Mouse (Mus musculus) heart, embryonic 12.5 days (tissue): ENCODE results near the gene Iqch. TPM values are rescaled to one million over a fixed set of nuclear protein-coding genes. Genes with fewer than 3 reads are reported as not detected.

ENCODE experiments used
- ATAC-seq: fragments of 200-750 bp; cut with Nextera tagmentation; 2 replicates; pipeline ENCODE4 v1.8.0; 2017; ENCODE audit warnings: moderate TSS enrichment, moderate library complexity; ENCODE audit not compliant: insufficient number of reproducible peaks, low FRiP score
- H3K27ac ChIP-seq: fragments of 300-500 bp; sonication (generic); 2 replicates; pipeline ENCODE4 v1.5.1; 2016; ENCODE audit warnings: mild to moderate bottlenecking, moderate library complexity; ENCODE audit not compliant: poor library complexity, severe bottlenecking
- H3K27me3 ChIP-seq: fragments of 300-500 bp; sonication (generic); replicated peaks from 2 replicates; pipeline ENCODE4 v1.6.1; 2016; ENCODE audit warnings: mild to moderate bottlenecking, moderate library complexity
- H3K36me3 ChIP-seq: fragments of 300-500 bp; sonication (generic); 2 replicates; pipeline ENCODE4 v1.6.1; 2016; ENCODE audit warnings: mild to moderate bottlenecking, moderate library complexity
- H3K4me1 ChIP-seq: fragments of 300-500 bp; sonication (generic); replicated peaks from 2 replicates; pipeline ENCODE4 v1.6.1; 2016; ENCODE audit warnings: mild to moderate bottlenecking
- H3K4me2 ChIP-seq: fragments of 300-500 bp; sonication (generic); 2 replicates; pipeline ENCODE4 v1.6.1; 2016; ENCODE audit warnings: mild to moderate bottlenecking, moderate library complexity
- H3K4me3 ChIP-seq: fragments of 300-500 bp; sonication (generic); 2 replicates; pipeline ENCODE4 v1.5.1; 2016; ENCODE audit warnings: mild to moderate bottlenecking
- H3K9ac ChIP-seq: fragments of 300-500 bp; sonication (generic); 2 replicates; pipeline ENCODE4 v1.6.1; 2016; ENCODE audit warnings: mild to moderate bottlenecking, moderate library complexity
- H3K9me3 ChIP-seq: fragments of 300-500 bp; sonication (generic); replicated peaks from 2 replicates; pipeline ENCODE4 v1.6.1; 2016; ENCODE audit warnings: mild to moderate bottlenecking, moderate library complexity
- WGBS: fragments of 180-500 bp; shearing (Covaris S2); methylation state at CpG from one replicate; pipeline ENCODE4 v1.1.7; 2016; 5-methylcytosine and 5-hydroxymethylcytosine counted together
- polyA plus RNA-seq: library from polyadenylated mRNA; unstranded; fragments of >200 nt; fragmentation: Nextera tagmentation; extraction: Ambion mirVana; gene quantifications from 2 replicates; pipeline ENCODE4 v1.2.1, GENCODE M21; 2016

Gene Iqch
- polyA plus RNA-seq, 1 experiment from 2014 or later: 0.08 TPM

- Histone ChIP-seq H3K4me1 (peaks cover 12% of the 10 kb centered on the region; the same call in 1 of the 2 replicates), H3K36me3 (no peaks in the 10 kb centered on the region), H3K4me3 (no peak overlapping the region), H3K27ac (no peak overlapping the region), H3K9me3 (no peaks in the 10 kb centered on the region), H3K27me3 (no peaks in the 10 kb centered on the region), H3K9ac (no peak overlapping the region), H3K4me2 (no peak overlapping the region)
- WGBS: 52% methylated on average over 9 of the region's 9 CpGs
- ATAC-seq: no peak
Observed at GRCm38 (mm10) chr9:63532966-63533711, 69.2 kb downstream of the Iqch start.

- WGBS: 90% methylated on average over 2 of the region's 2 CpGs
- H3K9ac ChIP-seq: no peak overlapping the region
- H3K9me3 ChIP-seq: no peaks in the 10 kb centered on the region
- H3K4me3 ChIP-seq: no peak overlapping the region
- no peak for ATAC-seq
- peaks cover 3% of the 10 kb centered on the region; the same call in 1 of the 2 replicates for H3K4me1 ChIP-seq
- H3K4me2 ChIP-seq: no peak overlapping the region
- no peak overlapping the region for H3K27ac ChIP-seq
- H3K27me3 ChIP-seq: no peaks in the 10 kb centered on the region
- no peaks in the 10 kb centered on the region for H3K36me3 ChIP-seq
Observed at GRCm38 (mm10) chr9:63523937-63524253, 78.4 kb downstream of the Iqch start.

DNA sequence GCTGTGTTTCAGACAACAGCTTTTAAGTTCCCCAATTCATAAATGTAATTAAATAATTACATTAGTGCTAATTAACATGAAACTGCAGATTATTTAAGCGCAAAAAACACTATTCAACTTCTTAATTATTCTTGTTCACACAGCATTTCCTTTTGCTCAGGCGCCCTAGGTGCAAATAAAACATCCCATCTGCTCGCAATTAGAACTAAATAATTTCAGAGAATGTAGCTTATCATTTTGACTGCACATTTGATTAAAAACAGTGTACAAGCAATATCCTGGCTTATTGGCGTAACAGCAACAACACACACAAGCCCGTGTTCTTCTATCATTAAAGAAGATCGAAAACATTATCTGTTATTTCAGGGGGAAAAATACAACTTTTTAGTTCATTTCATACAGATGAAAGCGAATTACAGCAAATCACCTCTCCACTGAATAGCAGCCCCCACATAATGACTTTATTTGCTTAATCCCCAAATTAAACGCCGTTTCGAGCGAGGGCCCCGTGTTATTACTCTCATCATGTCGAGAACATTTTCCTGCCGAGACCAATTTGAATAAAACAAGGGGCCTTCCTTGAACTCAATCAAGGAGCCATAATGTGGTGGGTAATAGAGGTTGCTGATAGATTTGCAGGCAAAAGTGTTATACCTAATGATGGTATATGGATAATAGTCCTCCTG is 78.9 kb downstream of the Iqch start:
- no peak overlapping the region for H3K4me3 ChIP-seq
- H3K9ac ChIP-seq: no peak overlapping the region
- H3K27ac ChIP-seq: no peak overlapping the region
- no peak overlapping the region for H3K4me2 ChIP-seq
- ATAC-seq: no peak
- no peaks in the 10 kb centered on the region for H3K27me3 ChIP-seq
- H3K9me3 ChIP-seq: no peaks in the 10 kb centered on the region
- 89% methylated on average over 14 of the region's 14 CpGs for WGBS
- H3K36me3 ChIP-seq: no peaks in the 10 kb centered on the region
- H3K4me1 ChIP-seq: peaks cover 3% of the 10 kb centered on the region; the same call in 1 of the 2 replicates

DNA sequence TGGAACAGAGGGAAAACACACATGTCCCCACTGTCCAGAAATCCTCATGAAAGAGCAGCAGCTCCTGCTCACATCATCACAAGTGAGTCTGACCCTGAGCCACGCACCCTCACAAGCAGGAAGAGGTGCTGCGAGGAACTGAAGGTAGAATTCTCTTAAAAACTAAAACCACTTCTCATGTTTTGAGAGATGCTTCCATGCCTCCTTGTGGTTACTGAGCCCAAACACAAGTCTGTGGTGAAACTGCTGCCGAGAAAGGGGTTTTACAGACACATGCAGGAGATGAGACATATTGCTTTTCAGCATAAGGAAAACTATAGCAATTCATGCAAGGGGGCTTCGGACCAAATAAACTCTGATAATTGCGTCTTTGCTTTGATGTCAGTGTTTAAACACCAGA is 89.4 kb downstream of the Iqch start:
- Histone ChIP-seq H3K27me3 (no peaks in the 10 kb centered on the region), H3K9me3 (no peaks in the 10 kb centered on the region), H3K4me1 (0 out of 2 replicates have a peak, but pooled peaks cover 4% of the 10 kb centered on the region), H3K9ac (no peak overlapping the region), H3K4me3 (no peak overlapping the region), H3K27ac (no peak overlapping the region), H3K36me3 (no peaks in the 10 kb centered on the region), H3K4me2 (no peak overlapping the region)
- ATAC-seq: no peak
- WGBS: 64% methylated on average over 5 of the region's 5 CpGs

- ATAC-seq: no peak
- Histone ChIP-seq H3K4me3 (no peak overlapping the region), H3K9me3 (no peaks in the 10 kb centered on the region), H3K4me1 (0 out of 2 replicates have a peak, but pooled peaks cover 8% of the 10 kb centered on the region), H3K27ac (no peak overlapping the region), H3K27me3 (no peaks in the 10 kb centered on the region), H3K4me2 (no peak overlapping the region), H3K36me3 (no peaks in the 10 kb centered on the region), H3K9ac (no peak overlapping the region)
- 81% methylated on average over 4 of the region's 4 CpGs for WGBS
Observed at GRCm38 (mm10) chr9:63511034-63511433, 91.3 kb downstream of the Iqch start.

DNA sequence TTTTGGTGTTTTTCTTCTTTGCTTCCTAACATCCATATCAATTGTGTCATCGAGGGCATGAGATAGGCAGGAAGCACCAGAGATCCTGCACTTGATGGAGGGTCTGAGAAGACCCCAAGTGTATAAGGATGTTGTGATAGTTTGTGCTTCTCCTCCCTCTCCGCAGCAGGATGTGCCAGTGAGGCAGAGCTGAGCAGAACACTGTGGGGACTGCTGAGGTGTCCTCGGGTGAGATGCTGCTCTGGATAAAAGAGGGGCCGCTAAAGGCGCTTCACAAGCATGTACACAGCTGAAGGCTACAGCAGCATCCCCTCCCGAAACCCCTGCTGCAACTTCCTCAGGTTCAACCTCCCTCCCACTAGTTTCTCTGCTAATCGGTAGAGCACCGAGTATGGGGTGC is 95.2 kb downstream of the Iqch start:
- Histone ChIP-seq H3K9ac (no peak overlapping the region), H3K9me3 (no peaks in the 10 kb centered on the region), H3K4me2 (no peak overlapping the region), H3K4me3 (no peak overlapping the region), H3K36me3 (no peaks in the 10 kb centered on the region), H3K27me3 (no peaks in the 10 kb centered on the region; the same call in 1 of the 2 replicates), H3K27ac (no peak overlapping the region), H3K4me1 (0 out of 2 replicates have a peak, but pooled peaks cover 10% of the 10 kb centered on the region)
- ATAC-seq: no peak
- WGBS: 63% methylated on average over 8 of the region's 8 CpGs

DNA sequence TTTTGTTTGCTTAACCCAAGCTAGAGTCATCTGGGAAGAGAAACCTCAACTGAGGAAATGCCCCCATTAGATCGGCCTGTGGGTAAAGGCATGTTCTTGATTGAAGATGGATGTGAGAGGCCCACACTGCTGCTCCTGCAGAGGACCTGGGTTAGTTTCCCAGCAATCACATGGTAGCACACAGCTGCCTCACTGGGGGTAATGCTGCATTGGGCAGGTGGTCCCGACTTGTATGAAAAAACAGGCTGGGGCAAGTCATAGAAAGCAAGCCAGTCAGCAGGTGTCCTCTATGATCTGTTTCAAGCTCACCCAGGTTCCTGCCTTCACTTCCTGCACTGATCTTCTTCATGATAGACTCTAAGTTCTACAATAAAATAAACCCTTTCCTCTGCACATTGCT is 98.4 kb downstream of the Iqch start:
- Histone ChIP-seq H3K4me3 (no peak overlapping the region), H3K4me2 (no peak overlapping the region), H3K9me3 (no peaks in the 10 kb centered on the region), H3K27me3 (no peaks in the 10 kb centered on the region; the same call in 1 of the 2 replicates), H3K9ac (no peak overlapping the region), H3K36me3 (no peaks in the 10 kb centered on the region), H3K4me1 (0 out of 2 replicates have a peak, but pooled peaks cover 6% of the 10 kb centered on the region), H3K27ac (no peak overlapping the region)
- WGBS: 76% methylated on average over 2 of the region's 2 CpGs
- ATAC-seq: no peak

GRCm38 (mm10) chr9:63501516-63501915 is 100.8 kb downstream of the Iqch start:
- no peak overlapping the region for H3K9ac ChIP-seq
- no peaks in the 10 kb centered on the region for H3K36me3 ChIP-seq
- H3K9me3 ChIP-seq: no peaks in the 10 kb centered on the region
- H3K4me1 ChIP-seq: 0 out of 2 replicates have a peak, but pooled peaks cover 4% of the 10 kb centered on the region
- no peak overlapping the region for H3K27ac ChIP-seq
- H3K4me2 ChIP-seq: no peak overlapping the region
- no peak overlapping the region for H3K4me3 ChIP-seq
- 70% methylated on average over 1 of the region's 1 CpGs for WGBS
- no peak for ATAC-seq
- H3K27me3 ChIP-seq: no peaks in the 10 kb centered on the region; the same call in 1 of the 2 replicates

DNA sequence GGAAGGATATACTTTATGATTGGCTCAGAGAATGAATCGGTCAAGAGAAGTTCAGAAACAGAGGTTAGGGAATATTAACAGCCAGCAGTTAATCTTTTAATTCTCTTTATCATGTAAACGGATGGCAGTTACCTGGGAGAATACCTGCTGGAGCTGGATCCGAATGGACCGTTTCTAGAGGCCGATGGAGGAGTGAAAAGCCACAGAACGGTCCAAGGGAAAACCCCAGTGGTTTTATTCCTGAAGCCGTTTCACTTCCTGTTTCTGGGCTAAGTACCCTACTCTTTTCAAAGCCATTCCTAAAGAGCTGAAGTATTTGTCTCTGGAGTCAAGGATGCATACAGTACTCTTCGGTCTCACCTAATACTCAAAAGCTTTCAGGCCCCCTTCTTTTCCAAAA is 102.4 kb downstream of the Iqch start:
- Histone ChIP-seq H3K4me3 (no peak overlapping the region), H3K4me2 (no peak overlapping the region), H3K4me1 (0 out of 2 replicates have a peak, but pooled peaks cover 3% of the 10 kb centered on the region), H3K27ac (no peak overlapping the region), H3K9me3 (no peaks in the 10 kb centered on the region), H3K27me3 (no peaks in the 10 kb centered on the region), H3K9ac (no peak overlapping the region), H3K36me3 (no peaks in the 10 kb centered on the region)
- no peak for ATAC-seq
- WGBS: 80% methylated on average over 8 of the region's 8 CpGs

GRCm38 (mm10) chr9:63495786-63496185 is 106.5 kb downstream of the Iqch start:
- no peak for ATAC-seq
- Histone ChIP-seq H3K27ac (no peak overlapping the region), H3K4me1 (peaks cover 5% of the 10 kb centered on the region), H3K9ac (no peak overlapping the region), H3K27me3 (no peaks in the 10 kb centered on the region), H3K4me2 (no peak overlapping the region), H3K4me3 (no peak overlapping the region), H3K9me3 (no peaks in the 10 kb centered on the region), H3K36me3 (no peaks in the 10 kb centered on the region)
- 77% methylated on average over 2 of the region's 2 CpGs for WGBS

DNA sequence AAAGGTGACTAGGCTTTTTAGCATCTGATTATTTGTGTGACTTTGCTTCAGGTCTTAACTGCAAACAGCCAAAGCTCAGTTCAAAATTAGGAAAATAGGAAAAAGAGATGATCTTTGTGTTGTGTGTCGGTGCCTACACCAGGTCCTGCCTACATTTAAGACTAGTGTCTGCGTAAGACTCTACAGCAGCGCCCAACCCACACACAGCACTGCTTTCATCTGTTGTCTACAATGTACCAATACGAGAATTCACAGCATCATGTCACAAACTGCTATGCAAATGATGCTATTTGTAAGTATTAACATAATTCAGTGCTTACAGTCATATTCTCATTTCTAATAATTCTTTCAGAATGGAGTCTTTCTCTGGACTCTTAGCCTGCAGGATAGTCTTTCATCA is 108.5 kb downstream of the Iqch start:
- 92% methylated on average over 4 of the region's 4 CpGs for WGBS
- Histone ChIP-seq H3K4me1 (peaks cover 5% of the 10 kb centered on the region), H3K4me3 (no peak overlapping the region), H3K9me3 (no peaks in the 10 kb centered on the region), H3K27me3 (no peaks in the 10 kb centered on the region), H3K9ac (no peak overlapping the region), H3K36me3 (no peaks in the 10 kb centered on the region), H3K27ac (no peak overlapping the region), H3K4me2 (no peak overlapping the region)
- ATAC-seq: no peak
